Mouse (Mus musculus): ENCODE results near the gene Bcam. TPM values are rescaled to one million over a fixed set of nuclear protein-coding genes. Genes with fewer than 3 reads are reported as not detected.

Gene Bcam
- polyA plus RNA-seq, 1 experiment from 2014 or later = 14.0 TPM

DNA sequence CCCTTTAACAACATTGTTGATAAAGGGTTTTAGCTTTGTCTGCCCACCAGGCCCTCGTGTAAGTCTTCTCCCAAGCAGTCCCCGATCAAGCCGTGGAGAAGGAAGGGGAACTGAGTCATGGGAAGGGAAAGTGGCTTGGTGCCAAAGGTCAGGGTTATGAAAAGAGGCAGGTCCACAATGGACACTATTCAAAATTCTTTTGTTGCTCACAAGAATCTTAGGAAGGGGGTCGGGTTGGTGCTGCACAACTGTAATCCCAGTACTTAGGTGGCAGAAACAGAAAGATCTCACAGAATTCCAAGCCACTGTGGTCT, 19.8 kb downstream of the Bcam start:
- Histone ChIP-seq H3K4me3 (ENCODE audit: low read depth, low read length) (no peak overlapping the region), H3K4me1 (ENCODE audit: control insufficient read depth, insufficient read depth, low read length) (peaks cover 32% of the 10 kb centered on the region), H3K27ac (ENCODE audit: low read length) (no peak overlapping the region), H3K4me2 (ENCODE audit: low read length) (peak overlapping the region; percentile 89), H3K27me3 (ENCODE audit: control insufficient read depth, insufficient read depth, low read depth, low read length) (no peaks in the 10 kb centered on the region), H3K36me3 (ENCODE audit: control insufficient read depth, insufficient read depth, low read length) (no peaks in the 10 kb centered on the region), H3K9me3 (replicated peaks; ENCODE audit: control insufficient read depth, low read length, poor library complexity, severe bottlenecking) (no peaks in the 10 kb centered on the region), H3K9ac (ENCODE audit: low read depth, low read length) (no peak overlapping the region)
- WGBS = 57% methylated on average over 4 of the region's 4 CpGs
- no peak for ATAC-seq

GRCm38 (mm10) chr7:19750217-19751069, 20.4 kb downstream of the Bcam start, which contains the start of gene Nectin2:
TSS of gene Nectin2 (minus strand) at chr7:19750483.
- H3K4me2 ChIP-seq (ENCODE audit: low read length) = peak within 1 kb of the TSS; percentile 89
- peak; percentile 61 for ATAC-seq
- WGBS = 14% methylated on average over 19 of the region's 19 CpGs
- H3K27me3 ChIP-seq (ENCODE audit: control insufficient read depth, insufficient read depth, low read depth, low read length) = no peaks in the 10 kb centered on the region
- peak within 1 kb of the TSS; percentile 89 for H3K4me3 ChIP-seq (ENCODE audit: low read depth, low read length)
- H3K9ac ChIP-seq (ENCODE audit: low read depth, low read length) = peak within 1 kb of the TSS; percentile 96
- peaks cover 32% of the 10 kb centered on the region for H3K4me1 ChIP-seq (ENCODE audit: control insufficient read depth, insufficient read depth, low read length)
- H3K36me3 ChIP-seq (ENCODE audit: control insufficient read depth, insufficient read depth, low read length) = no peaks in the 10 kb centered on the region
- no peaks in the 10 kb centered on the region for H3K9me3 ChIP-seq (replicated peaks; ENCODE audit: control insufficient read depth, low read length, poor library complexity, severe bottlenecking)
- peak within 1 kb of the TSS; percentile 86 for H3K27ac ChIP-seq (ENCODE audit: low read length)

- peak overlapping the region; percentile 96 for H3K9ac ChIP-seq (ENCODE audit: low read depth, low read length)
- H3K27me3 ChIP-seq (ENCODE audit: control insufficient read depth, insufficient read depth, low read depth, low read length) = no peaks in the 10 kb centered on the region
- WGBS = under 1% methylated on average over 45 of the region's 46 CpGs
- H3K4me1 ChIP-seq (ENCODE audit: control insufficient read depth, insufficient read depth, low read length) = peaks cover 32% of the 10 kb centered on the region
- H3K4me2 ChIP-seq (ENCODE audit: low read length) = peak overlapping the region; percentile 89
- H3K27ac ChIP-seq (ENCODE audit: low read length) = peak overlapping the region; percentile 86
- ATAC-seq = peak; percentile 94
- H3K9me3 ChIP-seq (replicated peaks; ENCODE audit: control insufficient read depth, low read length, poor library complexity, severe bottlenecking) = no peaks in the 10 kb centered on the region
- H3K36me3 ChIP-seq (ENCODE audit: control insufficient read depth, insufficient read depth, low read length) = no peaks in the 10 kb centered on the region
- peak overlapping the region; percentile 89 for H3K4me3 ChIP-seq (ENCODE audit: low read depth, low read length)
These were observed 21.2 kb downstream of the Bcam start for GRCm38 (mm10) chr7:19749389-19750216.

- ATAC-seq = peak; percentile 26
- Histone ChIP-seq H3K36me3 (ENCODE audit: control insufficient read depth, insufficient read depth, low read length) (no peaks in the 10 kb centered on the region), H3K4me2 (ENCODE audit: low read length) (peak overlapping the region; percentile 89), H3K9me3 (replicated peaks; ENCODE audit: control insufficient read depth, low read length, poor library complexity, severe bottlenecking) (no peaks in the 10 kb centered on the region), H3K4me1 (ENCODE audit: control insufficient read depth, insufficient read depth, low read length) (peaks cover 32% of the 10 kb centered on the region), H3K4me3 (ENCODE audit: low read depth, low read length) (peak overlapping the region; percentile 89), H3K9ac (ENCODE audit: low read depth, low read length) (peak overlapping the region; percentile 96), H3K27me3 (ENCODE audit: control insufficient read depth, insufficient read depth, low read depth, low read length) (no peaks in the 10 kb centered on the region), H3K27ac (ENCODE audit: low read length) (peak overlapping the region; percentile 86)
- 1% methylated on average over 31 of the region's 32 CpGs for WGBS
These were observed 22.3 kb downstream of the Bcam start for GRCm38 (mm10) chr7:19748219-19749195.

DNA sequence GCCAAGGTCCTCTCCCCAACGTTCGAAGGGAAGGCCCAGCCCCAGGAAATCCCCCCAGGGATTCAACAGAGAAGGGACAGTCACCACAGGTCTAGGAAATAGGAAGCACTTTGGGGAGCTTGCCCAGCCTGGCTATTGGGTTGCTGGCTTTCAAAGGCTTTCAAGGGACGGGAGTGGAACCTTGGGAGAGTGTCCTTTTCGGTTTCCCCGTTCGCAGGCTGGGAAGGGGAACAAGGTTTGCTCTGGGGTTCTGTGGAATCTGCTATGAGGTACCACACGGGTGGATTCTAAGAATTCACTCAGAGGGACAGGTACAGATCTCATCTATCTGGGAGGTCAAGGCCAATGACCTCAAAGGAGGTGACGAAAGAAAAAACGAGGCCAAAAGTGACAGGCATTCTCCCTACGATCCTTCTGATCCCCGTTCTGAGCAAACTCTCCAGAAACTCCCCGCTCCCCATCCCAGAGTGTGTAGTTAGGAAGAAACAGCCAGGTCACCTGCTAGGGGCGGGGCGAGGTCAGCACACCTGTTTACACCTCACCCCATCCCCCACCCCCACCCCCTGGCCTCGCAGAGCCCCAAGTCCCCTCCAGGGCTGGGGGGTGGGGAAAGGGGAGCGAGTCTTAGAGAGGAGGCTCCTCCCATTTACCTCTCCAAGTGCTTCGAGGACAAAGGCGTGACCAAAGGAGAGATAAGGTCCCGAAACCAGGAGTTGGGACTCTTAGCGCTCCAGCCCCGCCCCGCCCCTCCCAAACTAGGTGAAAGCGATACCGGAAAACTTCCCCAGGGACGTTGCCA, 23.2 kb downstream of the Bcam start:
- Histone ChIP-seq H3K27ac (ENCODE audit: low read length) (no peak overlapping the region), H3K4me2 (ENCODE audit: low read length) (peak overlapping the region; percentile 89), H3K27me3 (ENCODE audit: control insufficient read depth, insufficient read depth, low read depth, low read length) (no peaks in the 10 kb centered on the region), H3K9me3 (replicated peaks; ENCODE audit: control insufficient read depth, low read length, poor library complexity, severe bottlenecking) (no peaks in the 10 kb centered on the region), H3K4me3 (ENCODE audit: low read depth, low read length) (peak overlapping the region; percentile 89), H3K4me1 (ENCODE audit: control insufficient read depth, insufficient read depth, low read length) (peaks cover 32% of the 10 kb centered on the region), H3K9ac (ENCODE audit: low read depth, low read length) (peak overlapping the region; percentile 96), H3K36me3 (ENCODE audit: control insufficient read depth, insufficient read depth, low read length) (no peaks in the 10 kb centered on the region)
- WGBS = 5% methylated on average over 25 of the region's 25 CpGs
- no peak for ATAC-seq

DNA sequence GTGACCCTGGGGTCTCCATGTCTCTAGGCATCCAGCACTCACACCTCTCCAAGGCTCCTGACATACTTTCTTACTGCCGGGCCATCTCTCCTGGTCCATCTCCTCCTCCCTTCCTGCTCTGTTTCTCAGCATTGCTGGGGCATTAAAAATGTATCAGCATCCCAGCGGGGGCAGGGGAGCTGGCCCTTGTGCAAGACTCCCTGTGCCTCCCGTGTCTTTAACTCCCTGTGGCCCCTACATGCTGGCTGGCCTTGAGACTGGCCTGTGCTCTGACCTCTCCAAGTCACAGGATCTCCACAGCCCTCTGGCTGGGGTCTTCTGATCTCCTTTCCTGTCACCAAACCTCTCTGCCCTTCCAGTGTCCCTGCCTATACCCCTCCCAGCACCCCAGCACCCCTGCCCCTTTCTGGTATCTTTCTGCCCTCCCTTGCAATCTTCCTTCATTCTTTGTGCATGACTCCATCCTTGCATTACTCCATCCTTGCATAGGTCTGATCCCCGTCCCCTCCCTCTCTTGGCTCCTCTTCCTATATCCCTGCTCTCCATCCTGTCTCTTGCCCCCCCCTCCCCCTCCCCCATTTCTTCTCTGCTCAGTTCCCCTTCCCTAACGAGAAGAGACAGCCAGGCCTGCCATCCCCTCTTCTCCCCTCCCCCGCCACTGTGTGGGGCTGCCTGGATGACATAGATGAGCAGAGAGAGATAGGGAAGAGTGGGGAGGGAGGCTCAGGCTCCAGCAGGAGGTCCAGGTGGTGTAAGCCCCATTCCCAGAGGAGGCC, 24.2 kb downstream of the Bcam start:
- H3K4me1 ChIP-seq (ENCODE audit: control insufficient read depth, insufficient read depth, low read length) = peaks cover 35% of the 10 kb centered on the region
- H3K4me2 ChIP-seq (ENCODE audit: low read length) = peak overlapping the region; percentile 89
- H3K9ac ChIP-seq (ENCODE audit: low read depth, low read length) = peak overlapping the region; percentile 25
- no peak overlapping the region for H3K27ac ChIP-seq (ENCODE audit: low read length)
- ATAC-seq = no peak
- 26% methylated on average over 6 of the region's 6 CpGs for WGBS
- no peaks in the 10 kb centered on the region for H3K36me3 ChIP-seq (ENCODE audit: control insufficient read depth, insufficient read depth, low read length)
- H3K9me3 ChIP-seq (replicated peaks; ENCODE audit: control insufficient read depth, low read length, poor library complexity, severe bottlenecking) = no peaks in the 10 kb centered on the region
- no peaks in the 10 kb centered on the region for H3K27me3 ChIP-seq (ENCODE audit: control insufficient read depth, insufficient read depth, low read depth, low read length)
- no peak overlapping the region for H3K4me3 ChIP-seq (ENCODE audit: low read depth, low read length)

DNA sequence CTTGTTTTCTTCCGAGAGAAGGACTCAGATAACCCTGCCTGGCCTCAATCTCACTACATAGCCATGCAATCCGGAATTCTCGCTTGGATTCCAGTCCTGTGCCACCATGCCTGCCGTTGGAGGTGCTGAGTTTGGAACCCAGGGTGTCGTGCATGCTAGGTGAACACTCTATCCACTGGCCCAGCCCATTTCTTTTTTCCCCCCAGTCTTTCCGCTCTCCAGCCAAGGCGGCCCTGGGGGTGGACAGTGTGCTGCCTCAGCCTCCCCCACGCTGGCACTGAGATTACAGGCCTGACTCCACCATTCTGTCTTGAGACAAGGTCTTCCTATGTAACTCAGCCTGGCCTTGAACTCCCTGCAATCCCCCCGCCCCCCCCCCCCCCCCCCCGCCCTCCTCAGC, 24.8 kb downstream of the Bcam start:
- H3K4me3 ChIP-seq (ENCODE audit: low read depth, low read length) = no peak overlapping the region
- H3K4me1 ChIP-seq (ENCODE audit: control insufficient read depth, insufficient read depth, low read length) = peaks cover 35% of the 10 kb centered on the region
- peaks cover under 1% of the 10 kb centered on the region; the same call in 1 of the 2 replicates for H3K36me3 ChIP-seq (ENCODE audit: control insufficient read depth, insufficient read depth, low read length)
- WGBS = 88% methylated on average over 8 of the region's 10 CpGs
- no peaks in the 10 kb centered on the region for H3K27me3 ChIP-seq (ENCODE audit: control insufficient read depth, insufficient read depth, low read depth, low read length)
- no peak for ATAC-seq
- H3K9ac ChIP-seq (ENCODE audit: low read depth, low read length) = no peak overlapping the region
- H3K4me2 ChIP-seq (ENCODE audit: low read length) = no peak overlapping the region
- no peaks in the 10 kb centered on the region for H3K9me3 ChIP-seq (replicated peaks; ENCODE audit: control insufficient read depth, low read length, poor library complexity, severe bottlenecking)
- no peak overlapping the region for H3K27ac ChIP-seq (ENCODE audit: low read length)
